Mouse (Mus musculus): ENCODE data around the gene Cltc. TPM values are rescaled to one million over a fixed set of nuclear protein-coding genes. Genes with fewer than 3 reads are reported as not detected.
A peak's percentile ranks its signal among the peaks of the same experiment; 100 is the strongest.

The Cltc gene
- polyA plus RNA-seq, 1 experiment from 2014 or later = 143 TPM

GRCm38 (mm10) chr11:86647706-86648447 is 109.5 kb downstream of the Cltc start:
- H3K27me3 ChIP-seq (ENCODE audit: insufficient read depth, poor library complexity, severe bottlenecking) = no peaks in the 10 kb centered on the region
- H3K4me1 ChIP-seq = peaks cover 11% of the 10 kb centered on the region
- H3K27ac ChIP-seq = 0 out of 2 replicates have a peak overlapping the region, but pooled peaks have one; percentile 8
- 89% methylated on average over 15 of the region's 15 CpGs for WGBS
- H3K36me3 ChIP-seq = peaks cover 7% of the 10 kb centered on the region; the same call in 1 of the 2 replicates
- no peak overlapping the region for H3K4me3 ChIP-seq
- no peaks in the 10 kb centered on the region for H3K9me3 ChIP-seq
- DNase-seq (ENCODE audit: low spot score) = no peak

GRCm38 (mm10) chr11:86646885-86647459 is 110.4 kb downstream of the Cltc start:
- DNase-seq (ENCODE audit: low spot score) = no peak
- Histone ChIP-seq H3K27me3 (ENCODE audit: insufficient read depth, poor library complexity, severe bottlenecking) (no peaks in the 10 kb centered on the region), H3K36me3 (peaks cover 11% of the 10 kb centered on the region; the same call in 1 of the 2 replicates), H3K27ac (peak overlapping the region; percentile 71), H3K4me3 (no peak overlapping the region), H3K9me3 (no peaks in the 10 kb centered on the region), H3K4me1 (peaks cover 11% of the 10 kb centered on the region)
- WGBS = 79% methylated on average over 3 of the region's 3 CpGs

- peaks cover 11% of the 10 kb centered on the region for H3K4me1 ChIP-seq
- 39% methylated on average over 7 of the region's 7 CpGs for WGBS
- DNase-seq (ENCODE audit: low spot score) = peak; percentile 86
- peaks cover 14% of the 10 kb centered on the region; the same call in 1 of the 2 replicates for H3K36me3 ChIP-seq
- no peak overlapping the region for H3K4me3 ChIP-seq
- peak overlapping the region; percentile 71 for H3K27ac ChIP-seq
- H3K27me3 ChIP-seq (ENCODE audit: insufficient read depth, poor library complexity, severe bottlenecking) = no peaks in the 10 kb centered on the region
- no peaks in the 10 kb centered on the region for H3K9me3 ChIP-seq
Measured at GRCm38 (mm10) chr11:86646136-86646834, 111.1 kb downstream of the Cltc start.

GRCm38 (mm10) chr11:86644553-86644952 is 112.8 kb downstream of the Cltc start:
- H3K36me3 ChIP-seq = peaks cover 14% of the 10 kb centered on the region; the same call in 1 of the 2 replicates
- no peaks in the 10 kb centered on the region for H3K27me3 ChIP-seq (ENCODE audit: insufficient read depth, poor library complexity, severe bottlenecking)
- 94% methylated on average over 4 of the region's 4 CpGs for whole genome bisulfite sequencing
- no peak overlapping the region for H3K4me3 ChIP-seq
- DNase-seq (ENCODE audit: low spot score) = no peak
- no peaks in the 10 kb centered on the region for H3K9me3 ChIP-seq
- H3K27ac ChIP-seq = no peak overlapping the region
- H3K4me1 ChIP-seq = peaks cover 11% of the 10 kb centered on the region

Other genes starting within 250 kb of the Cltc start
- 54.3 and 60.4 TPM in 2 replicates for gene Rps6kb1, start 212.8 kb downstream of the Cltc start, polyA plus RNA-seq (2016; fragmentation: Nextera tagmentation; extraction: Ambion mirVana)
- gene Tubd1, start 212.6 kb downstream of the Cltc start, polyA plus RNA-seq (2016; fragmentation: Nextera tagmentation; extraction: Ambion mirVana) = 11.8 and 12.8 TPM in 2 replicates
- 107 and 115 TPM in 2 replicates for gene Vmp1, start 73.7 kb downstream of the Cltc start, polyA plus RNA-seq (2016; fragmentation: Nextera tagmentation; extraction: Ambion mirVana)
- gene Ptrh2, start 73.6 kb downstream of the Cltc start, polyA plus RNA-seq (2016; fragmentation: Nextera tagmentation; extraction: Ambion mirVana) = 24.4 and 30.2 TPM in 2 replicates
- gene Dhx40, start 50.2 kb upstream of the Cltc start, polyA plus RNA-seq (2016; fragmentation: Nextera tagmentation; extraction: Ambion mirVana) = 14.4 and 19.7 TPM in 2 replicates
- 13.0 and 21.5 TPM in 2 replicates for gene Ypel2, start 236.1 kb upstream of the Cltc start, polyA plus RNA-seq (2016; fragmentation: Nextera tagmentation; extraction: Ambion mirVana)

All from heart, embryonic 10.5 days (tissue).